22 mouse cellular contexts compared by ENCODE assay signal in the genomic region with DNA sequence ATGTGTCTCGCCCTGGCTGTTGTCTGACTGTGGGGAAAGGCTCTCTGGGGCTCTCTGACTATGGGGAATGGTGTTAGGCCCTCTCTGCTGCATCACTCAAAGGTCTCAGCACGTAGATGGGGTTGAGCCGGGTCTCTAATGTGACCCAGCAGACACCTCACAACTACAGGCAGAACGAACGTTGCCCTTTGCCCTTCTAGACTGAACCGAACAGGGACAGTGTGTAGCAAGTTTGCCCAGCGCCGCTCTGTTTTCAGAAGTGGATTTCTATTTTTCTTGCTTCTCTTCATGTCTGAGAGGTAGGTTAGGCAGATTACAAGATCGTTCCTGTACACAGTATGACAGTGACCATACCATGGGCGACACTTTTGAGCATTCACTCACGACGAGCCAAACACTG. TPM values are rescaled to one million over a fixed set of nuclear protein-coding genes. Genes with fewer than 3 reads are reported as not detected.
"Had no signal": no experiment of that assay in that cellular context is flagged by ENCODE, and none has a peak within 500 bp of the region (broad histone marks: within the 10 kb centered on the region; RNA-seq: fewer than 3 reads in every experiment).

No protein-coding gene starts in this region.

- H3K9ac ChIP-seq: lung, embryonic 15.5 days; midbrain, embryonic 13.5 days; midbrain, embryonic 15.5 days; neural tube, embryonic 12.5 days; stomach, embryonic 15.5 days had no signal

- H3K4me2 ChIP-seq: lung, embryonic 15.5 days; midbrain, embryonic 11.5 days; midbrain, embryonic 13.5 days; midbrain, embryonic 15.5 days; neural tube, embryonic 12.5 days; stomach, embryonic 15.5 days had no signal

- H3K27me3 ChIP-seq: lung, embryonic 15.5 days; megakaryocyte, embryonic 14.5 days; midbrain, embryonic 13.5 days; midbrain, embryonic 15.5 days; neural tube, embryonic 12.5 days; stomach, embryonic 15.5 days had no signal

- H3K4me3 ChIP-seq: lung, embryonic 15.5 days; megakaryocyte, embryonic 14.5 days; midbrain, embryonic 13.5 days; midbrain, embryonic 15.5 days; neural tube, embryonic 12.5 days; stomach, embryonic 15.5 days had no signal

- DNase-seq: lung, adult 2 months; lung, postnatal 14 days; lung, postnatal 36 days; right cerebral cortex, postnatal 14 days; thymus, adult 2 months; thymus, postnatal 25 days; thymus, postnatal 4 days had no signal

- H3K9me3 ChIP-seq: lung, embryonic 15.5 days; megakaryocyte, embryonic 14.5 days; midbrain, embryonic 13.5 days; midbrain, embryonic 15.5 days; neural tube, embryonic 12.5 days; stomach, embryonic 15.5 days had no signal

- H3K27ac ChIP-seq: lung, embryonic 15.5 days; macrophage; midbrain, embryonic 13.5 days; midbrain, embryonic 15.5 days; neural tube, embryonic 12.5 days; stomach, embryonic 15.5 days; stomach, postnatal 0 days had no signal

- ATAC-seq: lung, postnatal 0 days; midbrain, embryonic 13.5 days; midbrain, embryonic 15.5 days had no signal

RNA-seq across cellular contexts. Expression of a gene that starts 12.6 kb away (rescaled TPM):
- total RNA-seq: megakaryocyte progenitor cell, adult 5-6 weeks; monocyte, adult 5-6 weeks; neutrophil, adult 5-6 weeks had no signal
- polyA plus RNA-seq: lung, embryonic 15.5 days; lung, postnatal 0 days; macrophage; spleen, adult 2 months; stomach, embryonic 15.5 days; stomach, postnatal 0 days; testis, adult 2 months had no signal

RNA-seq across cellular contexts. Expression of a gene that starts 24.6 kb away (rescaled TPM):
- total RNA-seq: megakaryocyte progenitor cell, adult 5-6 weeks; monocyte, adult 5-6 weeks; neutrophil, adult 5-6 weeks had no signal
- polyA plus RNA-seq: lung, embryonic 15.5 days; macrophage; stomach, embryonic 15.5 days; thymus, adult 2 months had no signal
